Mouse (Mus musculus): ENCODE data around the gene Wdr82.

GRCm38 (mm10) chr9:106167241-106167640, 3.5 kb upstream of the Wdr82 start:
- TF ChIP-seq CTCF (IDR thresholded peaks at IDR 0.05; ENCODE audit: borderline replicate concordance, extremely low read depth, insufficient read depth, insufficient read length) (no peak), POLR2A (IDR thresholded peaks at IDR 0.05; ENCODE audit: borderline replicate concordance, extremely low read depth, insufficient read depth, insufficient read length, poor library complexity, severe bottlenecking) (no peak)

All from brain, embryonic 14.5 days (tissue).